Mouse (Mus musculus): ENCODE data around the gene Mob3b.

DNA sequence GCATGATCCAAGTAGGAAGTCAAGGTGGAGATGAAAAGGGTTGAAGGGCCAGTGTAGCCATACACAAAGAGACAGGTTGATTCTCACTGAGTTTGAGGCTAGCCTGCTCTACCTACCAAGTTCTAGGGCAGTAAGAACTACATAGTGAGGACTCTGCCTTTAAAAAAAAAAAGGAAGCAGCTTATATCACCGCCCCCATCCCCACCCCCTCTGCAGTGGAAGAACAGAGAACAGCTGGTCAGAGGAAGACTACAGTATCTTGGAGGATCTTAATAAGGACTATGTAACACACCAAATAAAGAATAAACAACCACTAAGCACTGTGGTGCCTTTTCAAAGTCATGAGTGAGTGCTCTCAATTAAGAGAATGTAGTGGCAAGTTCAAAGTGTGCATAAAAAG, 138.9 kb downstream of the Mob3b start:
- TF ChIP-seq CTCF (IDR thresholded peaks at IDR 0.05; ENCODE audit: borderline replicate concordance, control insufficient read depth, extremely low read depth, insufficient read depth, low read length, poor library complexity), result no peak
- no peak for TF ChIP-seq POLR2A (IDR thresholded peaks at IDR 0.05; ENCODE audit: control insufficient read depth, extremely low read depth, insufficient read depth, low read length, poor library complexity)
